Mouse (Mus musculus) CH12F3 (cell line): ENCODE results near the gene Ssbp4.

Experiments used
- in situ Hi-C: fragments of 300-500 bp; cut with MboI; formaldehyde crosslinking; loops from 2 replicates; pipeline ENCODE4 v1.14.3; 2020; ENCODE audit warnings: low sequenced_read_pairs

The Ssbp4 gene

DNA sequence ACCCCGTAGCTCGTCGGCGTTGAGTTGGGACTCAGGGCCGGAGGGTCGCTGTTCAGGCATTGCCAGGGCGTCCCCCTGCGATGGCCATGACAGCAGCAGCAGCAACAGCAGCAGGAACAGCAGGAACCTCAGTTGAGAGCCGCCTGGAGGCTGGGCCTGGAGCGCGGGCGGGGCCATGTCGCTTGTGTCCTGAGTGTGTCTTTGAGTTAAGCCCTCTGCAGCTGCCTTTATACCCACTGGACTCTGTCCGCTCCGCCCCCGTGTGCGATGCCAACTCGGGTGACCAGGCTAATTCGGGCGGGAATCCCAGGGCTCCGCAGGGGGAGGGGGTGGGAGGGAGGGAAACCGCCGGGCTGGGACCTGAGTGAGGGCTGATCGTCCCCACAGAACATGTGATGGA, 22.8 kb upstream of the Ssbp4 start:
- in situ Hi-C loops, result no loop called here

GRCm38 (mm10) chr8:70630532-70631381, 22.1 kb upstream of the Ssbp4 start:
- in situ Hi-C loops, result no loop called here

GRCm38 (mm10) chr8:70629574-70630531, 21.2 kb upstream of the Ssbp4 start:
- in situ Hi-C loops, result no loop called here

GRCm38 (mm10) chr8:70628986-70629490, 20.4 kb upstream of the Ssbp4 start:
- in situ Hi-C loops, result no loop called here

DNA sequence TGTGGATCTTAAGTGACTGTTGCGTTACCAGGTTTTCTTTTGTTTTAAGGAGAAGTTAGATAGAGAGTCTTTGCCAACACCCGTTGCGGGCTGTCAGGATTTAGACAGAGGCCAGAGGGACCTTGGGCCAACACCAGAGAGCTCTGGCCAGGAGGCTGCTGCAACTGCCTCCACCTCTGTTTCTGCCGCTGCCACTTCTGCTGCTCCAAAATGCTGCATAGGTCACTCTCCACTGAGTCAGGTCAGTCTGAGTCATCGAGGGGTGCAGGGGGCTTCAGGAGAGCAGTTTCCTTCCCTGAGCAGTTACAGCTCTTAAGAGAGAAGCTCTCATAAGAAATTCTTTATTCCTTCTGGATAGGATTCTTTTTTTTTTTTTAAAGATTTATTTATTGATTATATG, 18.4 kb upstream of the Ssbp4 start:
- in situ Hi-C loops, result no loop called here

DNA sequence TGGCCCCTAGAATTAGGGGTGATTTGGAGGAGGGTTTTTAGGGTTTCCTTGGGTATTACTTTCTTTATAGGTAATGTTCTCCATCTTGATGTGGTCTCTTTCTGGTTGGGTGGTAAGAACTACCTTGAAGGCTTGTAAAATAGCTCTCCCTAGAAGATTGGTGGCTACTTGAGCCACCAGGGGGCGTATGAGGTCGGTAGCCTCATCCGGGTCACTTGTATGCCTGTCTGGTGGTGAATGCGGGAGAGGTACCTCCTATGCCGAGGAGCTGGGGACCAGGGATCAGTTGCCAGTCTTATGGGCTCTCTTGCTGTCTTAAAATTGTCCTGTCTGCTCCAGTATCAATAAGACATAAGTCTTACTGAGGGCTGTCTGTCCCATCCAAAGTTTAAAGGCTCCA, 16.4 kb upstream of the Ssbp4 start:
- in situ Hi-C loops, result no loop called here

DNA sequence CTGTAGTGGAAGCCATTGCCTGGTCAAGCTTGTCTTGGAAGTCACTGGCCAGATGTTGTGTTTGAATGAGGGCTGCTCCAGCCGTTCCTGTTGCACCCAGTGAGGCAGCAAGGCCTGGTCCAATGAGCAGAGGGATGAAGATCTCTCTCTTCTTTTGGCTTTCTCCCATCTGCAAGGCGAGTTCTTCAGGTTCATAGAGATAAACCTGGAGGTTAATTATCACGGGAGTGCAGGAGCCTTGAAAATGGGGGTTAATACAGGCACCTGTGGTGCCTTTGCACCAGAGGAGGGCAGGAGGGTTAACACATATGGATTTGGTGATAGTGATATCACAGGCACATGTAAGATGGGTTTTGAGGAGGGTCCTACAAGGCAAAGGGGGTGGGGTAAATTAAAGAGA, 13.5 kb upstream of the Ssbp4 start:
- in situ Hi-C loops, result no loop called here

- in situ Hi-C loops, result no loop called here
Observed at GRCm38 (mm10) chr8:70618888-70619334, 10.2 kb upstream of the Ssbp4 start.

- in situ Hi-C loops, result no loop called here
Observed at GRCm38 (mm10) chr8:70617985-70618384, 9.3 kb upstream of the Ssbp4 start.

GRCm38 (mm10) chr8:70616645-70617044, 8.0 kb upstream of the Ssbp4 start:
- in situ Hi-C loops, result no loop called here

- in situ Hi-C loops, result no loop called here
Observed at GRCm38 (mm10) chr8:70615894-70616293, 7.2 kb upstream of the Ssbp4 start, which contains the start of gene Lrrc25. TSS of gene Lrrc25 (plus strand) at chr8:70616155.

- in situ Hi-C loops, result no loop called here
Observed at GRCm38 (mm10) chr8:70615281-70615680, 6.6 kb upstream of the Ssbp4 start.

DNA sequence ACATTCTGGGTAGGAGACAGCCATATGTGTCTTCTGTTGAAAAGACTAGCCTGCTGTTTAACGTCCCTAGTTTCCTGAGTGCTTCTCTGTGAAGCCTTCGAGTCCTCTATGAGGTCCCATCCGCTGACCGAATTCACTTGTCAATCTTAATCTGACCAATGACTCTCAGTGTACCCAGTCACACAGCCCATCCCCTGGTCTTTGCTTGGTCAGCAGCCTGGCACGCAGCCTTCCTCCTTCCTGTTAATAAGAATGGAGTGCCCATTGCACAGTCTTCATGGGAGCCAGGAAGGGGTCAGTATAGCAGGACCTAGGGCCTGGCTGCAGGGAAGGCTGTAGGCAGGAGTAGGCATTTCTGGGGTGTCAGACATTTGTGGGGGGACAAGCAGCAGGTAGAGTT, 5.8 kb upstream of the Ssbp4 start:
- in situ Hi-C loops, result no loop called here

GRCm38 (mm10) chr8:70613763-70614162, 5.1 kb upstream of the Ssbp4 start:
- in situ Hi-C loops, result no loop called here

- in situ Hi-C loops, result no loop called here
Observed at GRCm38 (mm10) chr8:70611849-70612248, 3.2 kb upstream of the Ssbp4 start.

GRCm38 (mm10) chr8:70610796-70611771, 2.4 kb upstream of the Ssbp4 start:
- in situ Hi-C loops, result no loop called here

GRCm38 (mm10) chr8:70609849-70610795, 1.4 kb upstream of the Ssbp4 start:
- in situ Hi-C loops, result no loop called here

DNA sequence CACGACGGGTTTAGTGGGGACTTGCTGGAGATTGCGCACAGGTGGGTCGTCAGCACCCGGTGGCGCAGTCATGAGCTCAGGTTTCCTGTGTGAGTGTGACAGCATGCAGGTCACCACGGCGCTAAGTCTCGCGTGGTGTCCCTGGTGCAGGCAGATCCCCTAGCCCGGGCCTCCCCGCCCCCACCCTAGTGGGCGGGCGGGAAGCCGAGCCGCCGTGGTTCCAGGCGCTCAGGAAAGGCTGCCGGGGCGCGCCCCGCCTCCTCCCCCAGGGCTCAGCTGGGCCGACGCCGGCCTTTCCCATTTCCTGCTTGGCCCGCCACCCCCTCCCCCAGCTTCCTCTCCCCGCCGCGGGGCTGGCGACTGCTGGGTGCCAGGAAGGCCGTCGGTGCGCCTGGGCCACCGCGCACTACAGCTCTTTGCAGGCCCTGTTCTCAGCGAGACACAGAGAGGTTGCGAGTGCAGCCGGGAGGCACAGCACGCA, 736 bp upstream of the Ssbp4 start:
- in situ Hi-C loops, result no loop called here
